In the genomic region with DNA sequence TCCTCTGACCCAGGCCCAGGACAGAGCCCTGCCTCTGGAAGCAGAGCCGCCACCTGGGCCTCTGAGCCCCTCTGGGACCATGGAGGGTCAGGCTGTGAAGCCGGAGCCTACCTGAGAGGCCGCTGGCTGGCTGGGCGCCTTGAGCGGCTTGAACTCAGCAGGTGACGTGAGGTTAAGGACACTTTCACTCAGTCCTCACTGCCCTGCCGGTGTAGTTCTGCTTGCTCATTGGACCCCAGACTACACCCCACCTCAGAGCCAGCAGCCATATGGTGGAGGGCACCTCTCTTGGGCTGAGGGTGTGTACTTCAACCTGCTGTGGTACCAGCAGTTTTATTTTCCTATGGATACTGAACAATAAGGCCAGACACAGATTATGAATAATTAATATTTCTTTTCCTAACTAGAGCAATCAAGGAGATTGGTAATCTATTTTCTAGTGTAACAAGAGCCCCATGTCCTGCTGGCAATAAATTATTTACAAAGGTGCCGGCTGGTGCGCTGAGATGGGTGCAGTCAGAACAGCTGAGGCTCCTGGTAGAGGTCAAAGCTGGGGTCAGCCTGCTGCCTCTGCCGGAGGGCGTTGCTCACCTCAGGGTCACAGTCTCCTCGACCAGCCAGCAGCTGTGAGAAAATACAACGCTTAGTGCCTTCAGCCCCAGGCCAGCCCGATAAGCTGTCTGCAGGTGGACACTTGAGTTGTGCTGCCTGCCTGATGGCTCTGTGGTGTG, we compare ENCODE assay signal across 14 mouse cellular contexts. TPM values are rescaled to one million over a fixed set of nuclear protein-coding genes. Genes with fewer than 3 reads are reported as not detected.
A peak's percentile ranks its signal among the peaks of the same experiment; 100 is the strongest.
DNase-seq lines count a peak whose midpoint lies in the region; ATAC-seq and TF ChIP-seq lines count a peak whose summit lies in the region.
"Had no signal": no experiment of that assay in that cellular context is flagged by ENCODE, and none has a peak within 500 bp of the region (broad histone marks: within the 10 kb centered on the region; RNA-seq: fewer than 3 reads in every experiment).

No protein-coding gene starts in this region.

- 68% methylated on average over 14 of the region's 14 CpGs for WGBS in intestine, postnatal 0 days
- WGBS in intestine, embryonic 15.5 days = 67% methylated on average over 14 of the region's 14 CpGs
- WGBS in kidney, embryonic 14.5 days = 60% methylated on average over 14 of the region's 14 CpGs
- 85% methylated on average over 14 of the region's 14 CpGs for WGBS in cerebellum, adult 2 months

- H3K36me3 ChIP-seq in intestine, postnatal 0 days (ENCODE audit: control insufficient read depth, insufficient read depth) = peaks cover 61% of the 10 kb centered on the region
- peaks cover 40% of the 10 kb centered on the region for H3K36me3 ChIP-seq in intestine, embryonic 15.5 days
- H3K36me3 ChIP-seq in kidney, embryonic 14.5 days (ENCODE audit: control insufficient read depth, insufficient read depth, low read length) = peaks cover 72% of the 10 kb centered on the region

- no peaks in the 10 kb centered on the region; the same call in 1 of the 2 replicates for H3K4me1 ChIP-seq in intestine, postnatal 0 days (replicated peaks; ENCODE audit: control insufficient read depth, insufficient read depth, low read length)
- no peaks in the 10 kb centered on the region for H3K4me1 ChIP-seq in intestine, embryonic 15.5 days (replicated peaks)
- no peaks in the 10 kb centered on the region for H3K4me1 ChIP-seq in kidney, embryonic 14.5 days (ENCODE audit: control insufficient read depth, insufficient read depth, low read length)
- no peaks in the 10 kb centered on the region for H3K4me1 ChIP-seq in cerebellum, adult 2 months (ENCODE audit: control insufficient read depth, insufficient read depth, low read length)
- H3K4me1 ChIP-seq: limb, embryonic 13.5 days had no signal

- no peaks in the 10 kb centered on the region for H3K27me3 ChIP-seq in intestine, postnatal 0 days (replicated peaks; ENCODE audit: control insufficient read depth, insufficient read depth, low read length)
- H3K27me3 ChIP-seq in intestine, embryonic 15.5 days (replicated peaks) = no peaks in the 10 kb centered on the region
- H3K27me3 ChIP-seq in kidney, embryonic 14.5 days (ENCODE audit: control insufficient read depth, insufficient read depth, low read length) = no peaks in the 10 kb centered on the region
- no peaks in the 10 kb centered on the region for H3K27me3 ChIP-seq in cerebellum, adult 2 months (ENCODE audit: control insufficient read depth, insufficient read depth, low read length)
- H3K27me3 ChIP-seq: limb, embryonic 13.5 days had no signal

- no peak for TF ChIP-seq POLR2A in cerebellum, adult 2 months (IDR thresholded peaks at IDR 0.05; ENCODE audit: borderline replicate concordance, insufficient read depth, low read length)

- no peak for TF ChIP-seq CTCF in intestine, postnatal 0 days (IDR thresholded peaks at IDR 0.05; ENCODE audit: low read depth)
- TF ChIP-seq CTCF in cerebellum, adult 2 months (IDR thresholded peaks at IDR 0.05; ENCODE audit: borderline replicate concordance, insufficient read depth, low read depth, low read length) = no peak

- H3K4me3 ChIP-seq in intestine, postnatal 0 days (ENCODE audit: low read depth, low read length) = no peak overlapping the region
- H3K4me3 ChIP-seq in intestine, embryonic 15.5 days (replicated peaks) = no peak overlapping the region
- no peak overlapping the region for H3K4me3 ChIP-seq in kidney, embryonic 14.5 days (ENCODE audit: low read length)
- H3K4me3 ChIP-seq in cerebellum, adult 2 months (replicated peaks; ENCODE audit: insufficient read depth, low read depth, low read length) = no peak overlapping the region
- H3K4me3 ChIP-seq: limb, embryonic 13.5 days had no signal

- H3K9me3 ChIP-seq in intestine, postnatal 0 days (ENCODE audit: control insufficient read depth) = no peaks in the 10 kb centered on the region
- H3K9me3 ChIP-seq in intestine, embryonic 15.5 days = no peaks in the 10 kb centered on the region
- H3K9me3 ChIP-seq in kidney, embryonic 14.5 days (ENCODE audit: control insufficient read depth, low read length) = no peaks in the 10 kb centered on the region
- H3K9me3 ChIP-seq: limb, embryonic 13.5 days had no signal

- 0 out of 2 replicates have a peak, but pooled peaks have one; percentile 37 for ATAC-seq in intestine, postnatal 0 days
- ATAC-seq in intestine, embryonic 15.5 days = no peak
- peak; percentile 40; the same call in 1 of the 2 replicates for ATAC-seq in kidney, embryonic 14.5 days (ENCODE audit: low FRiP score, low TSS enrichment)

- no peak overlapping the region for H3K9ac ChIP-seq in intestine, postnatal 0 days (ENCODE audit: low read depth, low read length)
- H3K9ac ChIP-seq in intestine, embryonic 15.5 days = no peak overlapping the region
- no peak overlapping the region for H3K9ac ChIP-seq in kidney, embryonic 14.5 days (ENCODE audit: low read depth, low read length)
- H3K9ac ChIP-seq: limb, embryonic 13.5 days had no signal

- H3K4me2 ChIP-seq in intestine, postnatal 0 days (replicated peaks; ENCODE audit: low read depth) = no peak overlapping the region
- no peak overlapping the region for H3K4me2 ChIP-seq in intestine, embryonic 15.5 days (replicated peaks)
- H3K4me2 ChIP-seq in kidney, embryonic 14.5 days (replicated peaks; ENCODE audit: low read depth, low read length) = no peak overlapping the region
- H3K4me2 ChIP-seq: limb, embryonic 13.5 days had no signal

- peak; percentile 21 for DNase-seq in embryo, embryonic 10.5 days (ENCODE audit: low spot score)
- DNase-seq in mesoderm, embryonic 11.5 days (ENCODE audit: low read depth, low spot score) = peak; percentile 47
- DNase-seq in cerebellum, adult 18-20 months = no peak
- DNase-seq in ovary, adult 18-20 months (ENCODE audit: low spot score) = no peak
- no peak for DNase-seq in cerebellum, adult 2 months
- DNase-seq: adrenal gland, adult 2 months; gastrocnemius, postnatal 14 days; layer of hippocampus, postnatal 36 days; lung, postnatal 36 days; thymus, postnatal 4 days had no signal

- H3K27ac ChIP-seq in intestine, postnatal 0 days (ENCODE audit: low read depth, low read length) = no peak overlapping the region
- H3K27ac ChIP-seq in intestine, embryonic 15.5 days = no peak overlapping the region
- H3K27ac ChIP-seq in kidney, embryonic 14.5 days (ENCODE audit: low read depth, low read length) = no peak overlapping the region
- H3K27ac ChIP-seq in cerebellum, adult 2 months (ENCODE audit: insufficient read depth, low read length) = no peak overlapping the region
- H3K27ac ChIP-seq: limb, embryonic 13.5 days had no signal

RNA-seq across cellular contexts. Expression of gene Vps9d1, which starts 13.9 kb away (rescaled TPM):
- polyA plus RNA-seq in intestine, postnatal 0 days (2015; fragmentation: Nextera tagmentation; extraction: Ambion mirVana) = 7.1 and 8.3 TPM in 2 replicates
- 15.3 and 18.4 TPM in 2 replicates for polyA plus RNA-seq in intestine, embryonic 15.5 days (2015; fragmentation: Nextera tagmentation; extraction: Ambion mirVana)
- 18.0 and 25.9 TPM in 2 replicates for polyA plus RNA-seq in kidney, embryonic 14.5 days (2014; fragmentation: Nextera tagmentation; extraction: Ambion mirVana)
- 83.7 and 86.7 TPM in 2 replicates for polyA plus RNA-seq in cerebellum, adult 2 months (2012; rRNA removed)

RNA-seq across cellular contexts. Expression of gene Zfp276, which starts 14.1 kb away (rescaled TPM):
- 7.2 and 7.4 TPM in 2 replicates for polyA plus RNA-seq in intestine, postnatal 0 days (2015; fragmentation: Nextera tagmentation; extraction: Ambion mirVana)
- 18.2 and 18.4 TPM in 2 replicates for polyA plus RNA-seq in intestine, embryonic 15.5 days (2015; fragmentation: Nextera tagmentation; extraction: Ambion mirVana)
- 17.2 and 20.4 TPM in 2 replicates for polyA plus RNA-seq in kidney, embryonic 14.5 days (2014; fragmentation: Nextera tagmentation; extraction: Ambion mirVana)
- 33.5 and 36.8 TPM in 2 replicates for polyA plus RNA-seq in cerebellum, adult 2 months (2012; rRNA removed)

RNA-seq across cellular contexts. Expression of gene Spata2l, which starts 32.1 kb away (rescaled TPM):
- 5.0 TPM in 2 replicates for polyA plus RNA-seq in intestine, postnatal 0 days (2015; fragmentation: Nextera tagmentation; extraction: Ambion mirVana)
- polyA plus RNA-seq in intestine, embryonic 15.5 days (2015; fragmentation: Nextera tagmentation; extraction: Ambion mirVana) = 5.4 and 5.5 TPM in 2 replicates
- 2.2 and 3.2 TPM in 2 replicates for polyA plus RNA-seq in kidney, embryonic 14.5 days (2014; fragmentation: Nextera tagmentation; extraction: Ambion mirVana)
- 18.5 and 22.1 TPM in 2 replicates for polyA plus RNA-seq in cerebellum, adult 2 months (2012; rRNA removed)

RNA-seq across cellular contexts. Expression of gene Cdk10, which starts 43.4 kb away (rescaled TPM):
- 11.8 and 14.0 TPM in 2 replicates for polyA plus RNA-seq in intestine, postnatal 0 days (2015; fragmentation: Nextera tagmentation; extraction: Ambion mirVana)
- 24.2 and 25.4 TPM in 2 replicates for polyA plus RNA-seq in intestine, embryonic 15.5 days (2015; fragmentation: Nextera tagmentation; extraction: Ambion mirVana)
- 33.5 and 36.4 TPM in 2 replicates for polyA plus RNA-seq in kidney, embryonic 14.5 days (2014; fragmentation: Nextera tagmentation; extraction: Ambion mirVana)
- polyA plus RNA-seq in cerebellum, adult 2 months (2012; rRNA removed) = 92.1 and 97.0 TPM in 2 replicates

RNA-seq across cellular contexts. Expression of gene Fanca, which starts 50.3 kb away (rescaled TPM):
- 5.3 and 7.8 TPM in 2 replicates for polyA plus RNA-seq in intestine, postnatal 0 days (2015; fragmentation: Nextera tagmentation; extraction: Ambion mirVana)
- 19.5 and 21.8 TPM in 2 replicates for polyA plus RNA-seq in intestine, embryonic 15.5 days (2015; fragmentation: Nextera tagmentation; extraction: Ambion mirVana)
- polyA plus RNA-seq in kidney, embryonic 14.5 days (2014; fragmentation: Nextera tagmentation; extraction: Ambion mirVana) = 48.7 and 49.9 TPM in 2 replicates
- 3.9 and 4.5 TPM in 2 replicates for polyA plus RNA-seq in cerebellum, adult 2 months (2012; rRNA removed)

Comparison
In these comparisons a context has a peak if more than half of its experiments do, and no peak if none do; other contexts are left out.
1. DNase-seq: peak in embryo, embryonic 10.5 days (single experiment) and mesoderm, embryonic 11.5 days (single experiment); none in cerebellum, adult 18-20 months (0 of 2), ovary, adult 18-20 months (single experiment) and cerebellum, adult 2 months (0 of 2).